ENCODE assay signal across 24 mouse cellular contexts in the genomic region with DNA sequence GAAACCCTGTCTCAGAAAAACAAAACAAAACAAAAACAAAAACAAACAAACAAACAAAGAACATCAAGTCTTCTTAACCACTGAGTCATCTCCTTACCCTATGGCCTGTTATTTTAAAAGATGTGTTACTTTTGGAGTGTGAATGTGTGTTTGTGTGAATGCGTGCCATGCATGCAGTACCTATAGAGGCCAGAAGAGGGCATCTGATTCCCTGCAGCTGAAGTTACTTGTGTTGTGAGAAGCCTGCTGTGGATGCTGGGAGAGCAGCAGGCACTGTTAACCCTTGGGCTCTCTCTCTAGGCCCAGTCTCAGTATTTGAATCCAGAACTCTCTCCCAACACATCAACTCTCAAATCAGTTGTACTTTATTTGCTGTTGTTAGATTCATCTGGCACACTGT. TPM values are rescaled to one million over a fixed set of nuclear protein-coding genes. Genes with fewer than 3 reads are reported as not detected.
A peak's percentile ranks its signal among the peaks of the same experiment; 100 is the strongest.
DNase-seq lines count a peak whose midpoint lies in the region; ATAC-seq and TF ChIP-seq lines count a peak whose summit lies in the region.
"Had no signal": no experiment of that assay in that cellular context is flagged by ENCODE, and none has a peak within 500 bp of the region (broad histone marks: within the 10 kb centered on the region; RNA-seq: fewer than 3 reads in every experiment).

No protein-coding gene starts in this region.

- peak; percentile 10 for TF ChIP-seq RAD21 in MEL (IDR thresholded peaks at IDR 0.05; ENCODE audit: low read depth, low read length)

- H3K4me3 ChIP-seq in kidney, postnatal 0 days (replicated peaks; ENCODE audit: low read depth, low read length): no peak overlapping the region
- H3K4me3 ChIP-seq in kidney, adult 2 months (ENCODE audit: insufficient read depth, low read depth, low read length): no peak overlapping the region
- H3K4me3 ChIP-seq in midbrain, postnatal 0 days (ENCODE audit: low read depth, low read length): no peak overlapping the region
- no peak overlapping the region for H3K4me3 ChIP-seq in midbrain, embryonic 11.5 days (ENCODE audit: low read depth, low read length)
- H3K4me3 ChIP-seq in MEL (ENCODE audit: control insufficient read depth in 1 of 2, insufficient read depth in 1 of 2, low read depth in 2 of 2, low read length in 2 of 2): no peak overlapping the region
- no peak overlapping the region for H3K4me3 ChIP-seq in stomach, postnatal 0 days (ENCODE audit: low read depth, low read length)
- no peak overlapping the region for H3K4me3 ChIP-seq in forebrain, embryonic 16.5 days (replicated peaks; ENCODE audit: low read length)
- H3K4me3 ChIP-seq in midbrain, embryonic 10.5 days: no peak overlapping the region
- H3K4me3 ChIP-seq: forebrain, embryonic 13.5 days; heart, embryonic 10.5 days; kidney, embryonic 15.5 days; midbrain, embryonic 12.5 days; neural tube, embryonic 13.5 days had no signal

- H3K9me3 ChIP-seq in kidney, postnatal 0 days (replicated peaks; ENCODE audit: low read length): no peaks in the 10 kb centered on the region
- no peaks in the 10 kb centered on the region for H3K9me3 ChIP-seq in midbrain, postnatal 0 days (ENCODE audit: low read length)
- no peaks in the 10 kb centered on the region for H3K9me3 ChIP-seq in midbrain, embryonic 11.5 days (ENCODE audit: control insufficient read depth, low read length)
- H3K9me3 ChIP-seq in MEL (replicated peaks; ENCODE audit: insufficient read depth, low read length): no peaks in the 10 kb centered on the region
- no peaks in the 10 kb centered on the region for H3K9me3 ChIP-seq in stomach, postnatal 0 days (ENCODE audit: control insufficient read depth, low read length)
- H3K9me3 ChIP-seq in forebrain, embryonic 16.5 days (ENCODE audit: control insufficient read depth, low read length): no peaks in the 10 kb centered on the region
- H3K9me3 ChIP-seq in midbrain, embryonic 10.5 days (replicated peaks): no peaks in the 10 kb centered on the region; the same call in 1 of the 2 replicates
- H3K9me3 ChIP-seq: heart, embryonic 10.5 days; midbrain, embryonic 12.5 days had no signal

- no peak for ATAC-seq in kidney, postnatal 0 days (replicated peaks; ENCODE audit: low FRiP score, low read depth)
- no peak for ATAC-seq in midbrain, postnatal 0 days (ENCODE audit: low FRiP score)
- ATAC-seq in midbrain, embryonic 11.5 days (ENCODE audit: low FRiP score): no peak
- ATAC-seq in stomach, postnatal 0 days (ENCODE audit: low FRiP score, low TSS enrichment): no peak
- no peak for ATAC-seq in forebrain, embryonic 16.5 days
- ATAC-seq: activated CD4-positive, CD25-positive, alpha-beta regulatory T cell, adult 4 months; forebrain, embryonic 13.5 days had no signal

- no peaks in the 10 kb centered on the region for H3K27me3 ChIP-seq in kidney, postnatal 0 days (ENCODE audit: insufficient read depth, low read length)
- no peaks in the 10 kb centered on the region for H3K27me3 ChIP-seq in kidney, adult 2 months (replicated peaks; ENCODE audit: control insufficient read depth, insufficient read depth, low read length)
- H3K27me3 ChIP-seq in midbrain, postnatal 0 days (ENCODE audit: insufficient read depth, low read length): no peaks in the 10 kb centered on the region
- H3K27me3 ChIP-seq in midbrain, embryonic 11.5 days (ENCODE audit: control insufficient read depth, insufficient read depth, low read length): no peaks in the 10 kb centered on the region
- no peaks in the 10 kb centered on the region for H3K27me3 ChIP-seq in MEL (ENCODE audit: control insufficient read depth in 1 of 2, insufficient read depth in 2 of 2, low read length in 2 of 2)
- no peaks in the 10 kb centered on the region for H3K27me3 ChIP-seq in stomach, postnatal 0 days (ENCODE audit: control insufficient read depth, insufficient read depth, low read length)
- no peaks in the 10 kb centered on the region for H3K27me3 ChIP-seq in forebrain, embryonic 16.5 days (replicated peaks; ENCODE audit: control insufficient read depth, insufficient read depth, low read length)
- no peaks in the 10 kb centered on the region for H3K27me3 ChIP-seq in midbrain, embryonic 10.5 days (ENCODE audit: low read depth, poor library complexity, severe bottlenecking)
- H3K27me3 ChIP-seq: forebrain, embryonic 13.5 days; kidney, embryonic 15.5 days; midbrain, embryonic 12.5 days; neural tube, embryonic 13.5 days had no signal

- DNase-seq in kidney, postnatal 0 days (ENCODE audit: low spot score): no peak
- no peak for DNase-seq in kidney, adult 2 months
- no peak for DNase-seq in midbrain, postnatal 0 days (ENCODE audit: low spot score)
- no peak for DNase-seq in midbrain, embryonic 11.5 days (ENCODE audit: low spot score, missing footprints)
- peak; percentile 36 for DNase-seq in MEL (ENCODE audit: low read depth, low spot score)
- no peak for DNase-seq in stomach, postnatal 0 days (ENCODE audit: low spot score)
- no peak for DNase-seq in midbrain, embryonic 10.5 days (ENCODE audit: low spot score)
- DNase-seq: adrenal gland, postnatal 25 days; cerebellum, adult 18-20 months; cerebellum, postnatal 36 days; heart, postnatal 10 days; lung, adult 18-20 months; thymus, adult 18-20 months had no signal

- no peak overlapping the region for H3K4me2 ChIP-seq in kidney, postnatal 0 days (ENCODE audit: low read length)
- H3K4me2 ChIP-seq in midbrain, postnatal 0 days (ENCODE audit: low read depth, low read length, poor library complexity, severe bottlenecking): no peak overlapping the region
- H3K4me2 ChIP-seq in midbrain, embryonic 11.5 days: no peak overlapping the region
- no peak overlapping the region for H3K4me2 ChIP-seq in stomach, postnatal 0 days (replicated peaks; ENCODE audit: low read depth)
- no peak overlapping the region for H3K4me2 ChIP-seq in forebrain, embryonic 16.5 days (ENCODE audit: low read length)
- H3K4me2 ChIP-seq: forebrain, embryonic 13.5 days; kidney, embryonic 15.5 days; midbrain, embryonic 12.5 days; neural tube, embryonic 13.5 days had no signal

- no peak overlapping the region for H3K9ac ChIP-seq in kidney, postnatal 0 days (ENCODE audit: low read depth, low read length)
- H3K9ac ChIP-seq in midbrain, postnatal 0 days (replicated peaks; ENCODE audit: low read length, poor library complexity, severe bottlenecking): no peak overlapping the region
- H3K9ac ChIP-seq in midbrain, embryonic 11.5 days (ENCODE audit: low read length): no peak overlapping the region
- H3K9ac ChIP-seq in MEL (ENCODE audit: control insufficient read depth, low read depth, low read length, poor library complexity, severe bottlenecking): no peak overlapping the region
- no peak overlapping the region for H3K9ac ChIP-seq in stomach, postnatal 0 days (ENCODE audit: low read length)
- no peak overlapping the region for H3K9ac ChIP-seq in forebrain, embryonic 16.5 days (replicated peaks; ENCODE audit: low read depth, low read length)
- H3K9ac ChIP-seq: forebrain, embryonic 13.5 days; kidney, embryonic 15.5 days; midbrain, embryonic 12.5 days; neural tube, embryonic 13.5 days had no signal

- H3K27ac ChIP-seq in kidney, postnatal 0 days: no peak overlapping the region
- H3K27ac ChIP-seq in kidney, adult 2 months (ENCODE audit: insufficient read depth, low read depth, low read length): no peak overlapping the region
- H3K27ac ChIP-seq in midbrain, postnatal 0 days (ENCODE audit: low read depth, low read length): no peak overlapping the region
- no peak overlapping the region for H3K27ac ChIP-seq in midbrain, embryonic 11.5 days (ENCODE audit: low read depth, low read length)
- H3K27ac ChIP-seq in MEL (ENCODE audit: control insufficient read depth, low read depth, low read length): no peak overlapping the region
- no peak overlapping the region for H3K27ac ChIP-seq in stomach, postnatal 0 days (replicated peaks)
- H3K27ac ChIP-seq in forebrain, embryonic 16.5 days (ENCODE audit: low read length): no peak overlapping the region
- H3K27ac ChIP-seq in midbrain, embryonic 10.5 days (replicated peaks): no peak overlapping the region
- H3K27ac ChIP-seq: forebrain, embryonic 13.5 days; heart, embryonic 10.5 days; kidney, embryonic 15.5 days; macrophage; midbrain, embryonic 12.5 days; neural tube, embryonic 13.5 days had no signal

- TF ChIP-seq EP300 in MEL (IDR thresholded peaks at IDR 0.05; ENCODE audit: low read depth in 1 of 2, low read length in 2 of 2): no peak
- no peak for TF ChIP-seq EP300 in stomach, postnatal 0 days (optimal IDR thresholded peaks at IDR 0.05)

- H3K36me3 ChIP-seq in kidney, postnatal 0 days (ENCODE audit: insufficient read depth, low read length): no peaks in the 10 kb centered on the region
- no peaks in the 10 kb centered on the region for H3K36me3 ChIP-seq in kidney, adult 2 months (ENCODE audit: control insufficient read depth, insufficient read depth, low read length)
- no peaks in the 10 kb centered on the region for H3K36me3 ChIP-seq in midbrain, postnatal 0 days (ENCODE audit: insufficient read depth, low read length)
- H3K36me3 ChIP-seq in midbrain, embryonic 11.5 days (ENCODE audit: control insufficient read depth, insufficient read depth, low read length): no peaks in the 10 kb centered on the region
- no peaks in the 10 kb centered on the region for H3K36me3 ChIP-seq in MEL (ENCODE audit: control insufficient read depth in 1 of 2, insufficient read depth in 2 of 2, low read length in 2 of 2)
- H3K36me3 ChIP-seq in stomach, postnatal 0 days (ENCODE audit: control insufficient read depth, insufficient read depth, low read length): no peaks in the 10 kb centered on the region
- no peaks in the 10 kb centered on the region for H3K36me3 ChIP-seq in forebrain, embryonic 16.5 days (ENCODE audit: control insufficient read depth, insufficient read depth)
- no peaks in the 10 kb centered on the region for H3K36me3 ChIP-seq in midbrain, embryonic 10.5 days
- H3K36me3 ChIP-seq: heart, embryonic 10.5 days; kidney, embryonic 15.5 days; midbrain, embryonic 12.5 days; neural tube, embryonic 13.5 days had no signal

- no peaks in the 10 kb centered on the region for H3K4me1 ChIP-seq in kidney, postnatal 0 days (replicated peaks; ENCODE audit: insufficient read depth, low read length)
- H3K4me1 ChIP-seq in kidney, adult 2 months (ENCODE audit: control insufficient read depth, insufficient read depth, low read length): no peaks in the 10 kb centered on the region
- no peaks in the 10 kb centered on the region for H3K4me1 ChIP-seq in midbrain, postnatal 0 days (ENCODE audit: insufficient read depth, low read length)
- H3K4me1 ChIP-seq in midbrain, embryonic 11.5 days (ENCODE audit: control insufficient read depth, insufficient read depth, low read length): no peaks in the 10 kb centered on the region
- no peaks in the 10 kb centered on the region for H3K4me1 ChIP-seq in MEL (ENCODE audit: control insufficient read depth in 1 of 2, insufficient read depth in 2 of 2, low read length in 2 of 2)
- H3K4me1 ChIP-seq in stomach, postnatal 0 days (replicated peaks; ENCODE audit: control insufficient read depth, insufficient read depth): no peaks in the 10 kb centered on the region
- no peaks in the 10 kb centered on the region for H3K4me1 ChIP-seq in forebrain, embryonic 16.5 days (replicated peaks; ENCODE audit: control insufficient read depth, insufficient read depth, low read length)
- H3K4me1 ChIP-seq in midbrain, embryonic 10.5 days: no peaks in the 10 kb centered on the region
- H3K4me1 ChIP-seq: forebrain, embryonic 13.5 days; heart, embryonic 10.5 days; kidney, embryonic 15.5 days; midbrain, embryonic 12.5 days; neural tube, embryonic 13.5 days had no signal

- 88% methylated on average over 1 of the region's 1 CpGs for WGBS in kidney, postnatal 0 days
- 94% methylated on average over 1 of the region's 1 CpGs for WGBS in kidney, adult 2 months
- 91% methylated on average over 1 of the region's 1 CpGs for WGBS in midbrain, postnatal 0 days
- 96% methylated on average over 1 of the region's 1 CpGs for WGBS in midbrain, embryonic 11.5 days
- 88% methylated on average over 1 of the region's 1 CpGs for WGBS in stomach, postnatal 0 days
- WGBS in forebrain, embryonic 16.5 days: 96% methylated on average over 1 of the region's 1 CpGs
- 92% methylated on average over 1 of the region's 1 CpGs for WGBS in midbrain, embryonic 10.5 days

- H3K79me2 ChIP-seq in MEL (ENCODE audit: control insufficient read depth, insufficient read depth, low read length, poor library complexity): no peaks in the 10 kb centered on the region

- TF ChIP-seq POLR2A in kidney, adult 2 months (IDR thresholded peaks at IDR 0.05; ENCODE audit: low read depth, low read length): no peak
- TF ChIP-seq POLR2A in MEL (IDR thresholded peaks at IDR 0.05; ENCODE audit: control insufficient read depth in 1 of 2, insufficient read depth in 1 of 2, low read depth in 1 of 2, low read length in 2 of 2, poor library complexity in 1 of 2): no peak

- peak; percentile 34; the same call in 1 of the 2 replicates for TF ChIP-seq CTCF in kidney, postnatal 0 days (IDR thresholded peaks at IDR 0.05; ENCODE audit: low read depth)
- no peak for TF ChIP-seq CTCF in kidney, adult 2 months (conservative IDR thresholded peaks at IDR 0.05; ENCODE audit: insufficient read depth, insufficient read length, low read depth, low read length)
- TF ChIP-seq CTCF in midbrain, postnatal 0 days (IDR thresholded peaks at IDR 0.05): peak; percentile 62
- TF ChIP-seq CTCF in MEL (IDR thresholded peaks at IDR 0.05 in 2 of 3, conservative IDR thresholded peaks at IDR 0.05 in 1 of 3; ENCODE audit: control insufficient read depth in 1 of 3, insufficient read depth in 1 of 3, low read depth in 2 of 3, low read length in 3 of 3, poor library complexity in 1 of 3, severe bottlenecking in 1 of 3): peak; percentile 30 to 55 (median 38)
- TF ChIP-seq CTCF in stomach, postnatal 0 days (IDR thresholded peaks at IDR 0.05; ENCODE audit: low read depth): peak; percentile 40

RNA-seq across cellular contexts. Expression of gene Epha10, which starts 8.0 kb away (rescaled TPM):
- not detected in 2 replicates for polyA plus RNA-seq in kidney, postnatal 0 days (2015; fragmentation: Nextera tagmentation; extraction: Ambion mirVana)
- polyA plus RNA-seq in kidney, adult 2 months (2012; rRNA removed): 0.01 TPM in 1 of 2 replicates, not detected in the other
- total RNA-seq in midbrain, postnatal 0 days (2014; rRNA removed): 43.4 and 50.1 TPM in 2 replicates
- polyA plus RNA-seq in midbrain, postnatal 0 days (2015; fragmentation: Nextera tagmentation; extraction: Ambion mirVana): 14.8 and 15.3 TPM in 2 replicates
- polyA plus RNA-seq in midbrain, embryonic 11.5 days (2014; fragmentation: Nextera tagmentation; extraction: Ambion mirVana): 4.6 and 4.7 TPM in 2 replicates
- not detected in 2 replicates for total RNA-seq in MEL (2012; rRNA removed)
- not detected for polyA plus RNA-seq in MEL (2012; ENCODE audit: insufficient read depth in 1 of 2, insufficient read length in 2 of 2, low read depth in 1 of 2, low replicate concordance in 2 of 2, missing spikeins in 1 of 2)
- polyA plus RNA-seq in stomach, postnatal 0 days (2015; fragmentation: Nextera tagmentation; extraction: Ambion mirVana): 0.17 TPM in 1 of 2 replicates, not detected in the other
- 1.2 and 2.7 TPM in 2 replicates for polyA plus RNA-seq in forebrain, embryonic 16.5 days (2015; fragmentation: Nextera tagmentation; extraction: Ambion mirVana)
- polyA plus RNA-seq in midbrain, embryonic 10.5 days (2016; fragmentation: Nextera tagmentation; extraction: Ambion mirVana): 5.1 and 7.9 TPM in 2 replicates
- total RNA-seq: gastrocnemius, postnatal 4 days; heart, postnatal 10 days had no signal
- polyA plus RNA-seq: macrophage; small intestine, adult 2 months; urinary bladder, adult 2 months had no signal

RNA-seq across cellular contexts. Expression of gene Maneal, which starts 10.7 kb away (rescaled TPM):
- 0.34 and 0.36 TPM in 2 replicates for polyA plus RNA-seq in kidney, postnatal 0 days (2015; fragmentation: Nextera tagmentation; extraction: Ambion mirVana)
- polyA plus RNA-seq in kidney, adult 2 months (2012; rRNA removed): 0.27 and 0.33 TPM in 2 replicates
- 43.7 and 50.5 TPM in 2 replicates for total RNA-seq in midbrain, postnatal 0 days (2014; rRNA removed)
- 9.4 and 9.5 TPM in 2 replicates for polyA plus RNA-seq in midbrain, postnatal 0 days (2015; fragmentation: Nextera tagmentation; extraction: Ambion mirVana)
- polyA plus RNA-seq in midbrain, embryonic 11.5 days (2014; fragmentation: Nextera tagmentation; extraction: Ambion mirVana): 10.2 and 11.5 TPM in 2 replicates
- total RNA-seq in MEL (2012; rRNA removed): 0.08 TPM in 1 of 2 replicates, not detected in the other
- polyA plus RNA-seq in MEL (2012; ENCODE audit: insufficient read depth in 1 of 2, insufficient read length in 2 of 2, low read depth in 1 of 2, low replicate concordance in 2 of 2, missing spikeins in 1 of 2): not detected
- 0.19 and 0.21 TPM in 2 replicates for polyA plus RNA-seq in stomach, postnatal 0 days (2015; fragmentation: Nextera tagmentation; extraction: Ambion mirVana)
- 8.3 and 11.0 TPM in 2 replicates for polyA plus RNA-seq in forebrain, embryonic 16.5 days (2015; fragmentation: Nextera tagmentation; extraction: Ambion mirVana)
- 4.2 and 4.8 TPM in 2 replicates for polyA plus RNA-seq in midbrain, embryonic 10.5 days (2016; fragmentation: Nextera tagmentation; extraction: Ambion mirVana)

RNA-seq across cellular contexts. Expression of gene 1110065P20Rik, which starts 21.7 kb away (rescaled TPM):
- 65.1 and 80.9 TPM in 2 replicates for polyA plus RNA-seq in kidney, postnatal 0 days (2015; fragmentation: Nextera tagmentation; extraction: Ambion mirVana)
- 57.8 and 69.5 TPM in 2 replicates for polyA plus RNA-seq in kidney, adult 2 months (2012; rRNA removed)
- total RNA-seq in midbrain, postnatal 0 days (2014; rRNA removed): 163 and 181 TPM in 2 replicates
- polyA plus RNA-seq in midbrain, postnatal 0 days (2015; fragmentation: Nextera tagmentation; extraction: Ambion mirVana): 135 and 141 TPM in 2 replicates
- 52.7 and 60.0 TPM in 2 replicates for polyA plus RNA-seq in midbrain, embryonic 11.5 days (2014; fragmentation: Nextera tagmentation; extraction: Ambion mirVana)
- 40.6 and 43.4 TPM in 2 replicates for total RNA-seq in MEL (2012; rRNA removed)
- 10 to 100 TPM in 1 of 2 experiments, not detected in 1; 50.9 TPM for polyA plus RNA-seq in MEL (2012; ENCODE audit: insufficient read depth in 1 of 2, insufficient read length in 2 of 2, low read depth in 1 of 2, low replicate concordance in 2 of 2, missing spikeins in 1 of 2)
- 64.1 and 65.8 TPM in 2 replicates for polyA plus RNA-seq in stomach, postnatal 0 days (2015; fragmentation: Nextera tagmentation; extraction: Ambion mirVana)
- polyA plus RNA-seq in forebrain, embryonic 16.5 days (2015; fragmentation: Nextera tagmentation; extraction: Ambion mirVana): 65.1 and 75.2 TPM in 2 replicates
- 51.5 and 52.2 TPM in 2 replicates for polyA plus RNA-seq in midbrain, embryonic 10.5 days (2016; fragmentation: Nextera tagmentation; extraction: Ambion mirVana)

RNA-seq across cellular contexts. Expression of gene Yrdc, which starts 22.2 kb away (rescaled TPM):
- 35.1 and 39.2 TPM in 2 replicates for polyA plus RNA-seq in kidney, postnatal 0 days (2015; fragmentation: Nextera tagmentation; extraction: Ambion mirVana)
- polyA plus RNA-seq in kidney, adult 2 months (2012; rRNA removed): 34.3 TPM in 2 replicates
- 54.5 and 78.4 TPM in 2 replicates for total RNA-seq in midbrain, postnatal 0 days (2014; rRNA removed)
- 48.9 and 55.7 TPM in 2 replicates for polyA plus RNA-seq in midbrain, postnatal 0 days (2015; fragmentation: Nextera tagmentation; extraction: Ambion mirVana)
- 43.0 and 47.9 TPM in 2 replicates for polyA plus RNA-seq in midbrain, embryonic 11.5 days (2014; fragmentation: Nextera tagmentation; extraction: Ambion mirVana)
- 90.0 and 107 TPM in 2 replicates for total RNA-seq in MEL (2012; rRNA removed)
- polyA plus RNA-seq in MEL (2012; ENCODE audit: insufficient read depth in 1 of 2, insufficient read length in 2 of 2, low read depth in 1 of 2, low replicate concordance in 2 of 2, missing spikeins in 1 of 2): 100 to 1,000 TPM in 1 of 2 experiments, not detected in 1; 105 TPM
- polyA plus RNA-seq in stomach, postnatal 0 days (2015; fragmentation: Nextera tagmentation; extraction: Ambion mirVana): 31.2 and 32.3 TPM in 2 replicates
- 50.3 and 51.2 TPM in 2 replicates for polyA plus RNA-seq in forebrain, embryonic 16.5 days (2015; fragmentation: Nextera tagmentation; extraction: Ambion mirVana)
- polyA plus RNA-seq in midbrain, embryonic 10.5 days (2016; fragmentation: Nextera tagmentation; extraction: Ambion mirVana): 40.0 and 44.0 TPM in 2 replicates
